Mouse (Mus musculus) midbrain, embryonic 15.5 days (tissue): ENCODE data around the gene Arl15. TPM values are rescaled to one million over a fixed set of nuclear protein-coding genes. Genes with fewer than 3 reads are reported as not detected.

Experiments used
- ATAC-seq: fragments of 200-750 bp; cut with Nextera tagmentation; replicated peaks from 2 replicates; pipeline ENCODE4 v1.8.0; 2017; ENCODE audit warnings: moderate TSS enrichment
- H3K27ac ChIP-seq: fragments of 300-500 bp; sonication (generic); 2 replicates; pipeline ENCODE4 v1.5.1; 2015; ENCODE audit warnings: mild to moderate bottlenecking, inconsistent platforms
- H3K27me3 ChIP-seq: fragments of 300-500 bp; sonication (generic); replicated peaks from 2 replicates; pipeline ENCODE4 v1.6.1; 2015; ENCODE audit warnings: inconsistent platforms
- H3K36me3 ChIP-seq: fragments of 300-500 bp; sonication (generic); replicated peaks from 2 replicates; pipeline ENCODE4 v1.6.1; 2015; ENCODE audit warnings: inconsistent platforms
- H3K4me1 ChIP-seq: fragments of 300-500 bp; sonication (generic); 2 replicates; pipeline ENCODE4 v1.6.1; 2015; ENCODE audit warnings: inconsistent platforms
- H3K4me2 ChIP-seq: fragments of 300-500 bp; sonication (generic); 2 replicates; pipeline ENCODE4 v1.6.1; 2015; ENCODE audit warnings: inconsistent platforms, mild to moderate bottlenecking, moderate library complexity
- H3K4me3 ChIP-seq: fragments of 300-500 bp; sonication (generic); 2 replicates; pipeline ENCODE4 v1.5.1; 2015; ENCODE audit warnings: mild to moderate bottlenecking, inconsistent platforms
- H3K9ac ChIP-seq: fragments of 300-500 bp; sonication (generic); 2 replicates; pipeline ENCODE4 v1.6.1; 2015; ENCODE audit warnings: mild to moderate bottlenecking, inconsistent platforms
- H3K9me3 ChIP-seq: fragments of 300-500 bp; sonication (generic); 2 replicates; pipeline ENCODE4 v1.6.1; 2016; ENCODE audit warnings: inconsistent platforms
- WGBS: fragments of 180-500 bp; shearing (Covaris S2); methylation state at CpG from one replicate; pipeline ENCODE4 v1.1.7; 2015; ENCODE audit warnings: mixed read lengths; 5-methylcytosine and 5-hydroxymethylcytosine counted together
- polyA plus RNA-seq: library from polyadenylated mRNA; unstranded; fragments of >200 nt; fragmentation: Nextera tagmentation; extraction: Ambion mirVana; gene quantifications from 2 replicates; pipeline ENCODE4 v1.2.1, GENCODE M21; 2015

Gene Arl15
- polyA plus RNA-seq, 1 experiment from 2014 or later: 18.5 TPM

DNA sequence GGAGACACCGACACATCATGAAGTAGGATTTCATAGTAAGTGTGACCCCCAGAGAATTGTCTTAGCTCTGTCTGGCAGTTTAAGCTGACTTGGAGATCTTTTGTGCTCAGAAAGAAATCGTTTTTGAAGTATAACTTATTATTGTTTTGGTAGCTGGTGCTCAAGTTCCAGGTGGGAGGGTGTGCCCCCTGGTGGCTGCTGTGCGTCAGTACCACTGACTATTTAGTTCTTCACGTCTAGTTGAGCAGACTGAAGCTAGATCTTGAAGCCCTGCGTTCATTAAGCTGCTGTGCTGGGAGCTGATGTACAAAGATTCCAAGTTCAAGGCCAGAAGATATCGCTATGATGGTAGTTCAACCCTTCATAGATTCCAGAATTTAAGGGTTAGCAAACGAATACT lies 71.5 kb downstream of the Arl15 start:
- ATAC-seq: no peak
- H3K4me2 ChIP-seq: no peak overlapping the region
- H3K27ac ChIP-seq: no peak overlapping the region
- H3K9me3 ChIP-seq: no peaks in the 10 kb centered on the region
- no peak overlapping the region for H3K4me3 ChIP-seq
- peaks cover 2% of the 10 kb centered on the region; the same call in 1 of the 2 replicates for H3K4me1 ChIP-seq
- H3K36me3 ChIP-seq: no peaks in the 10 kb centered on the region
- H3K9ac ChIP-seq: no peak overlapping the region
- H3K27me3 ChIP-seq: no peaks in the 10 kb centered on the region
- WGBS: 38% methylated on average over 7 of the region's 7 CpGs

GRCm38 (mm10) chr13:113867736-113868135 lies 73.4 kb downstream of the Arl15 start:
- Histone ChIP-seq H3K27ac (no peak overlapping the region), H3K27me3 (no peaks in the 10 kb centered on the region), H3K4me3 (no peak overlapping the region), H3K9ac (no peak overlapping the region), H3K9me3 (no peaks in the 10 kb centered on the region), H3K4me2 (no peak overlapping the region), H3K4me1 (no peaks in the 10 kb centered on the region), H3K36me3 (no peaks in the 10 kb centered on the region)
- ATAC-seq: no peak
- WGBS: 93% methylated on average over 2 of the region's 2 CpGs

DNA sequence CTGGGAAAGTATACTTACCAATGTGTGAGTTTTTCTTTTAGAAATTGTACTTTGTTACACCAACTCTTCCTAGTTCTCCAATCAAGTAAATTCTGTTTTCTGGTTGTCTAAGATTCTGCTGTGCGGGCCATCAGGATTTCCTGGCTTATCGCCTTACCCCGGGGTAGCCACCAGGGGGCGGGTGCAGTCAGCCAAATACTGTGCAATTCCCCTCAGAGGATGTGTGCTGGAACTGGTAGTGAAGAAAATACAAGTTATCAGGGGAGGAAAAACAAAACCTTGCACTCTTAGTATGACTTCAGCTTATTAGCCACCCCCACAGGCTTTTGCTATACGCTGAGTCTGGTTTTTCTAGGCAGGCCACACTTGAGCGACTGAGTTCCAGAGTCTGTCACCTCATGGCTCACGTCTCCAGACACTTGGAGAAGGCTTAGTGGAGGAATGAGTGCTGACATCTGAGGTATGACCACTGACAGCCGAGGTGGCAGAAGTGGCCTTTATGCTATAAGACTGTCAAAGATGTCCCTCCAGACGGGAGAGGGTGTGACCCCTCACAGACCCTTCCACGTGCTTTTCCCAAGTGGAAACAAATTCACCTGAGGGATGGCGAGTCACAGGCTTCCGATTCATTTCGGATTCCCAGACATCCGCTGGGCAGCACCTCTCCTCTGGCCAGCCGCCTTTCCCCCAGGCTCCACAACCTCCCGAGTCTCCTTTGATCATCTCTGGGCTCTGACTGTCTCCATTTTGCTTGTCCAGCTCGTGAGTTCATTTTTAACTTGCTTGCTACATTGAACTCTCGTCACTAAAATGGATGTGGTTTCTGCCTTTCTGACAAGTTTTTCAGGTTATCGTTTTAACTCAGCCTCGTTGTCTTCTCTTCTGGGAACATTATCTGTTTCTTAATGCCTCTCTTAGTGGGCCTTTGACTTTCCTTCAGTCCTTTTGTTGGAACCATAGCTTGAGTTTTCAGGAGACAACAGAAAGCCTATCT lies 75.2 kb downstream of the Arl15 start:
- Histone ChIP-seq H3K9me3 (no peaks in the 10 kb centered on the region), H3K27me3 (no peaks in the 10 kb centered on the region), H3K27ac (no peak overlapping the region), H3K4me1 (no peaks in the 10 kb centered on the region), H3K36me3 (no peaks in the 10 kb centered on the region), H3K9ac (no peak overlapping the region), H3K4me2 (no peak overlapping the region), H3K4me3 (no peak overlapping the region)
- peak; percentile 30; the same call in 1 of the 2 replicates for ATAC-seq
- WGBS: 66% methylated on average over 20 of the region's 20 CpGs

- WGBS: 89% methylated on average over 15 of the region's 15 CpGs
- no peak overlapping the region for H3K9ac ChIP-seq
- no peak for ATAC-seq
Measured at GRCm38 (mm10) chr13:113870403-113870802, 76.1 kb downstream of the Arl15 start.

GRCm38 (mm10) chr13:113871853-113872252 lies 77.5 kb downstream of the Arl15 start:
- no peaks in the 10 kb centered on the region for H3K9me3 ChIP-seq
- ATAC-seq: no peak
- H3K27ac ChIP-seq: no peak overlapping the region
- no peaks in the 10 kb centered on the region for H3K36me3 ChIP-seq
- WGBS: 58% methylated on average over 13 of the region's 13 CpGs
- no peak overlapping the region for H3K9ac ChIP-seq
- H3K4me3 ChIP-seq: no peak overlapping the region
- H3K4me2 ChIP-seq: no peak overlapping the region
- H3K27me3 ChIP-seq: no peaks in the 10 kb centered on the region
- no peaks in the 10 kb centered on the region for H3K4me1 ChIP-seq

More at GRCm38 (mm10) chr13:113870403-113870802, 76.1 kb downstream of the Arl15 start:
- H3K4me3 ChIP-seq: no peak overlapping the region
- H3K36me3 ChIP-seq: no peaks in the 10 kb centered on the region
- no peak overlapping the region for H3K4me2 ChIP-seq
- no peak overlapping the region for H3K27ac ChIP-seq
- H3K27me3 ChIP-seq: no peaks in the 10 kb centered on the region
- H3K4me1 ChIP-seq: no peaks in the 10 kb centered on the region
- H3K9me3 ChIP-seq: no peaks in the 10 kb centered on the region

GRCm38 (mm10) chr13:113875724-113876123 lies 81.4 kb downstream of the Arl15 start:
- no peaks in the 10 kb centered on the region for H3K36me3 ChIP-seq
- peaks cover 31% of the 10 kb centered on the region for H3K4me1 ChIP-seq
- no peaks in the 10 kb centered on the region for H3K9me3 ChIP-seq
- H3K27me3 ChIP-seq: no peaks in the 10 kb centered on the region
- H3K4me3 ChIP-seq: no peak overlapping the region
- no peak overlapping the region for H3K9ac ChIP-seq
- no peak for ATAC-seq
- 83% methylated on average over 4 of the region's 4 CpGs for WGBS
- no peak overlapping the region for H3K27ac ChIP-seq
- no peak overlapping the region for H3K4me2 ChIP-seq

DNA sequence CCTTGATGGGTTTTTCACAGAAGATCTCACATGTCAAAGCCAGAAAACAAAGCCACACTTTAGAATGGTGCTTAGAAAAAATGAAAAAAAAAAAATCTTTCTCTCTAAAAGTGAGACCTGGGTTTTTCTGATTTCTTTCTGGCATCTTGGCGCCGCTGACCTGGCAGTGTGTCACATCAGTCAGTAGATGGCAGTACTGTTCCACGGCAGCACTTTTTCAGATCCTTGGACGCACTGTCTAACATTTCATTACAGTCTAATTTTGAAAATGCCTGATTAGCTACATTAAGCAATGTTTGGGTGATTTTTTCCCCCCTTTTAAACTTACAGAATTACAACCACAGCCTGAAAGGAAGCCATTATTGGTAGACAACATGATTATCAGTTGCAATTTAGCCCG lies 83.1 kb downstream of the Arl15 start:
- WGBS: 11% methylated on average over 5 of the region's 5 CpGs
- Histone ChIP-seq H3K9ac (no peak overlapping the region), H3K27me3 (no peaks in the 10 kb centered on the region), H3K4me2 (no peak overlapping the region), H3K36me3 (no peaks in the 10 kb centered on the region), H3K4me1 (peaks cover 37% of the 10 kb centered on the region), H3K27ac (no peak overlapping the region), H3K9me3 (no peaks in the 10 kb centered on the region), H3K4me3 (no peak overlapping the region)
- ATAC-seq: peak; percentile 65

DNA sequence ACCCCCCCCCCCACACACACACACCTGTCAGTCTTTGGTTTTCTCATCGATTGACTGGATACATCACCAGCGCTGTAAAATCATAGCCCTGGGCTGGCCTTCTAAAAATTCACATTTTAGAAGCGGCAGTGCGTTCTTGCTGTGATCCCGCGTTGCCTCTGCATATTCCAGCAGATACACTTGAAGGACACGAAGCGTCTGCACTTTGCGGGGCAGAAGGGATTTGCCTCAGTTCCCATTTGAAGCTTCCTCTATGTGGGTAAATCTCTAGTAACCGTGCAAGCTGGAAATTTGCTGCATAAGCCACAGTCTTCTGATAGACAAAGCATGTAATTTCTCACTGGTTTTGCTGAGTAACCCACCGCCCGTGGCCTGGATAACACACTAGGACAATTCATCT lies 84.3 kb downstream of the Arl15 start:
- Histone ChIP-seq H3K4me1 (peaks cover 37% of the 10 kb centered on the region), H3K4me3 (no peak overlapping the region), H3K9ac (no peak overlapping the region), H3K27ac (no peak overlapping the region), H3K27me3 (no peaks in the 10 kb centered on the region), H3K4me2 (no peak overlapping the region), H3K36me3 (no peaks in the 10 kb centered on the region), H3K9me3 (no peaks in the 10 kb centered on the region)
- 35% methylated on average over 12 of the region's 12 CpGs for WGBS
- no peak for ATAC-seq

DNA sequence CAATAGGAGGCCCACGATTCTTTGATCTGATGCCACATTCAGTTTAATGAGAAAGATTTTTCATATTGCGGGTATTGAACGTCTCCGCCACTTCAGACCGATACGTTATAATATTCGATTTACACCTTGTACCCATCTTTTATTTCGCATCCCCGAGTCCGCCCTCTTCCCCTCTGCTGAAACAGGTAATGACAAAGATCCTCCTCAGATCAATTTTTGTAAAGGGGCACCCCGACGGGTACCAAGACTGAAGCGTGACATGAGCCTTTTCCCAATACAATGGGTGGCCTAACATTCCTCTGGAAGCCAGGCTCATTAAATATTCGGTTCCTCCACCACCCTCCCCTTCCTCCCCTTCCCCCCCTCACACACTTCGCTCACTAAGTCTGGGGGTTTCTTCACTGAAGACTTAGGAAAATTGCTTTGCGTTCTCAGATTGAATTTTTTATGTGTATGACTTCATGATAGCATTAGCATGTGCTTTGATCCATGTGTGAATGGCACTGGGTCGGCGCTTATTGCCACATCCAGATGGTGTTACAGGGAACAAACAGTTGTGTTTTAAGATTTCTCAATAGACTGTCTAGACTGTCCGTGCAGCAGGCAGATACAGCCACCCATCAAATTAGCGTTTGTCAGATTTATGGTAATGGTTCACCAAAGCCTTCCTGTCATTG lies 85.5 kb downstream of the Arl15 start:
- no peaks in the 10 kb centered on the region for H3K36me3 ChIP-seq
- H3K27ac ChIP-seq: no peak overlapping the region
- no peaks in the 10 kb centered on the region for H3K27me3 ChIP-seq
- peak overlapping the region; percentile 39 for H3K4me2 ChIP-seq
- H3K9ac ChIP-seq: no peak overlapping the region
- H3K4me1 ChIP-seq: peaks cover 37% of the 10 kb centered on the region
- H3K4me3 ChIP-seq: no peak overlapping the region
- no peaks in the 10 kb centered on the region for H3K9me3 ChIP-seq
- WGBS: 11% methylated on average over 20 of the region's 20 CpGs
- ATAC-seq: peak; percentile 79

DNA sequence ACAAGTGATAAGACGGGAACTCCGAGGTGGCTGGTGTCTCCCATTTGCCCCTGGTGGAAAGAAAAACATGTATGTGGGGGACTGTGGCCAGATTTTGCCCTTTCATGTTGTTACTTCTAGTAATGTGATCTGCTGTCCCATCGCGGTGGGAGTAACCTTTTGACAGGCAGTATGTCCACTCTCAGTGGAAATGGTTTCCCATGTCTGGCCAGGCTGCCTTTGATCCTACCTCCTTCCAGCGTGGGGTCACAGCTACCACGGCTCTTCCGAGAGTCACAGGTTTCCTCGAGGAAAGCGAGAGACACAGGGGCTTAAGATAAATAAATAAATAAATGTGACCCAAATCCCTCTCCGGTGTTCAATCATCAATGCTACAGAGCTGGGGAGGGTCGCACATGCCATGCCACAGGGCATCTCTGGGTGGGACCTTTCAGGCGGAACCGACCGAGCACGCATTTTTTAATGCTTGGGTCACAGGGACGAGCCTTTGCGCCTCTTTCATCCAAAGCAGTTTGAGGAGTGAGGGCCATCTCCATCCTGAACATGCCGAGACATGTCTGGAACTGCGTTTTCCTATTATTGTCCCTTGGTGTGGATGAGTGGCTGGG lies 86.4 kb downstream of the Arl15 start:
- peaks cover 37% of the 10 kb centered on the region for H3K4me1 ChIP-seq
- H3K36me3 ChIP-seq: no peaks in the 10 kb centered on the region
- H3K4me3 ChIP-seq: no peak overlapping the region
- ATAC-seq: no peak
- no peak overlapping the region for H3K9ac ChIP-seq
- H3K4me2 ChIP-seq: peak overlapping the region; percentile 39
- 18% methylated on average over 19 of the region's 19 CpGs for WGBS
- no peaks in the 10 kb centered on the region for H3K27me3 ChIP-seq
- no peak overlapping the region for H3K27ac ChIP-seq
- no peaks in the 10 kb centered on the region for H3K9me3 ChIP-seq

- Histone ChIP-seq H3K27ac (no peak overlapping the region), H3K9ac (no peak overlapping the region), H3K36me3 (no peaks in the 10 kb centered on the region), H3K27me3 (no peaks in the 10 kb centered on the region), H3K4me1 (peaks cover 36% of the 10 kb centered on the region), H3K4me2 (no peak overlapping the region), H3K9me3 (no peaks in the 10 kb centered on the region), H3K4me3 (no peak overlapping the region)
- no peak for ATAC-seq
- 9% methylated on average over 1 of the region's 1 CpGs for WGBS
Measured at GRCm38 (mm10) chr13:113882959-113883358, 88.7 kb downstream of the Arl15 start.

DNA sequence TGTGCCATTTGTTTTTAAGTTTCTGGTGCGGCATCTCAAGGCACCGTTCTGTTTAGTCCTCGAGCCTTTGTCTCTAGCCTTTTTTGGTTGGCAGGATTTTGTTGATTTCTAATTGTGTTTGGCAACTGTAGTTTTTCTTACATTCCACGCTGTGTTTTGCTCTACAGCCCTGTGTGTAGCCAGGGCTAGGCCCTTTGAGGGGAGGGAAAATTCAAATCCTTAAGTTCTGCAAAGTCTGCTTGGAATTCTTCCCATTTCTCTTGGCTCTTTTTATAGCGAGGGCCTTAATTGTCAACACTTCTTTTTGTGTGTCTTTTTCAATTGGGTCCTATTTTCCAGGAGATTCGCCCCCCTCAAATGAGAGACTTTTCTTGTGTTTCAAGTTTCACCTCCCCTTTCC lies 92.8 kb downstream of the Arl15 start:
- 48% methylated on average over 6 of the region's 6 CpGs for WGBS

More for the DNA sequence above, 92.8 kb downstream of the Arl15 start:
- Histone ChIP-seq H3K27ac (no peak overlapping the region), H3K9me3 (no peaks in the 10 kb centered on the region), H3K9ac (no peak overlapping the region), H3K36me3 (no peaks in the 10 kb centered on the region), H3K4me3 (no peak overlapping the region), H3K4me2 (no peak overlapping the region), H3K27me3 (no peaks in the 10 kb centered on the region), H3K4me1 (peaks cover 23% of the 10 kb centered on the region)
- no peak for ATAC-seq
